Mouse (Mus musculus) heart, adult 11 months (tissue): Measurements from ENCODE around the gene Gm12258.

ENCODE experiments used
- DNase-seq: peaks from one replicate; pipeline ENCODE4 v3.0.0; 2022

Gene Gm12258

GRCm38 (mm10) chr11:58903511-58904409 lies 56.8 kb downstream of the Gm12258 start, which contains the start of gene Zfp39:
Gene Zfp39, minus strand, starts transcription at chr11:58904225.
- peak; percentile 100 for DNase-seq

GRCm38 (mm10) chr11:58904410-58904718 lies 57.4 kb downstream of the Gm12258 start:
- DNase-seq = no peak

GRCm38 (mm10) chr11:58904838-58905237 lies 57.9 kb downstream of the Gm12258 start:
- DNase-seq = peak; percentile 95
